Mouse (Mus musculus) right cerebral cortex, postnatal 36 days (tissue): Measurements from ENCODE around the gene Kiss1r.
"Not testable (repeated sequence)": the region's sequence is repeated elsewhere in the genome, so short reads cannot be mapped to it uniquely, and the experiment has no call there.

Source experiments
- DNase-seq, 2 experiments: peaks; one replicate each; pipeline ENCODE4 v3.0.0; 2022; ENCODE audit warnings: low spot score in 2 of 2, mixed read lengths in 1 of 2

The Kiss1r gene

GRCm38 (mm10) chr10:79940749-79941148 lies 24.0 kb downstream of the Kiss1r start:
- no peak for DNase-seq

DNA sequence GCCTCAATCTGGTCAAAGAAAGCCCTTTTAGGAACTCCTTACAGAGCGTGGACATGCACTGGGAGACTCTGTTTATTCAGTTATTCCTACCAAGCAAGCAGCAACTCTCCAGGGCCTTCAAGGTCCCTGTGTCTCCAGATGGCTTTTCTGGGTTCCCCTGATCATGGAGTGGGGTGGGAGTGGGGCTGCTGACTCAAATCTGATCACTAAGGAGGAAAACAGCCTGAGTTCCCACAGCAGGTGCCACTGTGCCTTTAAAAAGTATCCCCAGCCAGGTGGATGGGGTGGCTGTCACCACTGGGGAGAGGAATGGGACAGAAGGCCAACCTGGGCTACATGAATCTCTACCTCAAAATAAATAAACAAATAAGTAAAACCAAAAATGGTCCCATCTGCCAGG lies 26.2 kb downstream of the Kiss1r start:
- DNase-seq: no peak

DNA sequence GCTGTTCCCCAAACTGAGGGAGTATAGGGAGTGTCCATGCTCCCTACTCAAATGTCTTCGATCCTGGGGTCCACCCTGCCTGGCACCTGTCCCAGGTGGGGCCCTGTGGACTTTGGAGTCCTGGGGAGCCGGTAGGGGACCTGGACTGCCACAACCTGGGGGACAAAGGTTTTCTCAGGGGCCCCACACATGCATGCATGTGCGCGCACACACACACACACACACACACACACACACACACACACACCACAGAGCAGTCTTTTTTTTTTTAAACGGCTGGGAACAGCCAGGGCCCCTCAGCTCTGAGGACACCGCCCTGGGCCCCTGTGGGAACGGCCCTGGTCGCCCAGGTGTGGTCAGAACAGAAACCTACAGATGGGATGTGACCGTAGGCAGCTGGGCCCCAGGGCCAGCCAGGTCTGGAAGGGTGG lies 26.7 kb downstream of the Kiss1r start:
- no peak for DNase-seq

DNA sequence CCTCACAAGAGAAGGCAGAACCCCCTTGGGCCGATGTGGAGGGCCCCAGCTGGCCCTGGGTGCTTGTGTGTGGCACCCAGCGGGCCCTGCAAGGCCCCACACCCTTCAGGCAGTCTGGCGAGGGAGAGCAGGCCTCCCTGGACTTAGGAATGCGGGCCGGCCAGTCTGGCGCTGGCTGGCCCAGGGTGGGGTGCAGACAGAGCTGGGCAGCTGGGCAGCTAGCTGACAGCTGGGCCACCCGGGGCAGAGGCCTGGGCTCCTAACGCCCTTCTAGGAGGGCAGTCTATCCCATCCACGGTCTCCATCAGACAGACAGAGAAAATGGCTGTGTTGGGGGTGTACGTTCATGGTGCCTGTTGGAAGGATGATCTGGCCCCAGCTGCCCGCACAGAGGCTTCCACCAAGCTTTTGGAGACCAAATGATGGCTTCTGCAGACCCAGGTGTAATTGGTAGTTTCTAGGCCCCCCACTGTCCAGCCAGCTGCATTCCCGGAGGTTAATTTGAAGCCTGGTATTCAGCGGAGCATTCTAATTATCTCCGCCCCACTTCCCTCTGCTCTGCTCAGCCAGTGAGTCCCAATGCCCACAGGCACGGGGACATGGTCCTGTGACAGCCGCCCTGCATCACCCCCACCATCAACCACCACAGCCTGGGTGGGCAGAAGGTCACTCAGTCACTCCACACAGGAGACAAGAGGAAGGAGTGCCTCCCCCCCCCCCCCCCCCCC lies 28.9 kb downstream of the Kiss1r start:
- no peak for DNase-seq

DNA sequence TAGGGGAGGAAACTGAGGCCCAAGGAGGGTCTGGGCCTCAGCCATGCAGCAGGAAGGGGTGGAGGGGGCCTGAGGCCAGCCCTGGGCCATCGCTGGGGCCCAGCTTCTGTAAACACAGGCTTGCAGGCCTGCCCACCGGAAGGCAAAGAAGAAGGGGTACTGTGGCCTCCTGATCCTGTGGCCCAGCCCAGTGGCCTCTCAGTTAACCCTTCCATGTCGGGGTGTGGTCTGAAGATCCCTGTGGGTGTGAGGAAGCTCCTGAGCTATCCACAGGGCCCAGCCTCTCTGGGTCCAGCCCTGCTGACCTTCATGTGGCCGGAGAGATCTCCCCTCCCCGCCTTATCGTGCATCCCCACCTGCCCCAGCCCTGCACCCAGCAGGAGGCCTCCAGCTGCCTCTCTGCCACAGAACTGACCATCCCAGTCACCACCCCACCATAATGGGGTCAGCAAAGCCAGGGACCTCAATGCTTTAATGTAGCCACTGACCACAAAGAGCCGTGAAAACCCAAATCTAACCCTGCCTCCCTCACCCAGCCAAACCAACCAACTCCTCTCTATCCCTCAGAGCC lies 30.1 kb downstream of the Kiss1r start:
- no peak for DNase-seq

DNA sequence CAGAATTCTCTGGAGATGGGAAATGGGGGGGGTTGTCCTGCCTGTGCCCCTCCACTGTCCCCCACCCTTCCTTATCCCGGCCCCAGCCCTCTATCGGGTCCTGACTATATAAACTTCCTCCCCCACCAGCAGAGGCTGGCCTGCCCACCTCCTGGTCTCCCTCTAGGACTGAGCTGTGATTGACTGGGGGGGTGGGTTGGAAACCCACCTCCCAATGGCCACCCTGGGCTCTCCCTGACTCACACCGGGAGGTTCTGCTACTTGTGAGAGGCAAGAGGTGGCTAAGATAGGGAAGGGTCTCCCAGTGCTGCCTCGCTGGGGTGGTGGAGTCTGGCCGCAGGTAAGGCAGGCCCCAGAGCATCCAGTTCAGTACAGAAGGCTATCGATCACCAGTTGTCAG lies 30.7 kb downstream of the Kiss1r start:
- DNase-seq: no peak

DNA sequence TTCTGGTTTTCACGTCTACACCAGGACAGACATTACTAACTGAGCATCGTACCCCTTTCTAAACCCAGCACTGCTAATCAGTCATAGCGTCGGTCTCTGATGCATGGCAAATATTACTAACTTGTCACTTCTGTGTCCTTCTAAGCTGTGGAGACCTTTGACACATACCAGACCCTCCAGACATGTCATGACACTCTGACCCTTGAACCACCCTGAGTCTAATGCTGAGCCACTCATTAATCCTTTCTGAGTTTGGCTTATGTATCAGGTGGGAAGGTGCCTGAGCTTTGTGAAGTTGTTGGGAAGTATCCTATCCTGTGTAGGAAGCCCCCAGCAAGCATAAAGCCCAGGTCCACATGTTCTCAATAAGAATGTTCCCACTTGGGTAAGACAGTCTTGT lies 33.1 kb downstream of the Kiss1r start:
- no peak for DNase-seq

GRCm38 (mm10) chr10:79950661-79951060 lies 33.9 kb downstream of the Kiss1r start:
- no peak for DNase-seq

DNA sequence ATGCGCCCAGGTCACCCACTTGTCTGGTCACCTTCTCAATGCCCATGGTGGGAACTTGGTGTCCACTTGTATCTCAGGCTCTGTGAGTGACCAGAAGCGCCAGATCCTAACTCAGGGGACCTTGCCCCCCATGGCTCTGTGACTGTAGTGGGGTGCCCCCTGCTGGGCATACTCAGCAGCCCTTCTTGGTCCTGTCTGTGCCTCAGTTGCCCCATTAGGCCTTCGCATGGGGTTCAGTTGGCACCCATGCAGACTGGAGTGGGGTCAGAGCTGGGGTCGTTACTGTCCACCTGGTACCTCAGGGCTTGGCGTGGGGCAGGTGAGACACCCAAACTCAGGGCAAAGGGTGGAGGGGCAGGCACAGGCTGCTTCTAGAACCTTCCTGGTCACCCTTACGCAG lies 37.2 kb downstream of the Kiss1r start:
- DNase-seq: no peak

- no peak for DNase-seq
These were observed 38.9 kb downstream of the Kiss1r start for GRCm38 (mm10) chr10:79955691-79956090.

- DNase-seq: no peak
These were observed 39.9 kb downstream of the Kiss1r start for GRCm38 (mm10) chr10:79956643-79957154.

- peak in 1 of 2 experiments; percentile 52 for DNase-seq
These were observed 41.5 kb downstream of the Kiss1r start for GRCm38 (mm10) chr10:79958140-79958816.

GRCm38 (mm10) chr10:79959412-79959811 lies 42.6 kb downstream of the Kiss1r start:
- DNase-seq: not testable (repeated sequence)

DNA sequence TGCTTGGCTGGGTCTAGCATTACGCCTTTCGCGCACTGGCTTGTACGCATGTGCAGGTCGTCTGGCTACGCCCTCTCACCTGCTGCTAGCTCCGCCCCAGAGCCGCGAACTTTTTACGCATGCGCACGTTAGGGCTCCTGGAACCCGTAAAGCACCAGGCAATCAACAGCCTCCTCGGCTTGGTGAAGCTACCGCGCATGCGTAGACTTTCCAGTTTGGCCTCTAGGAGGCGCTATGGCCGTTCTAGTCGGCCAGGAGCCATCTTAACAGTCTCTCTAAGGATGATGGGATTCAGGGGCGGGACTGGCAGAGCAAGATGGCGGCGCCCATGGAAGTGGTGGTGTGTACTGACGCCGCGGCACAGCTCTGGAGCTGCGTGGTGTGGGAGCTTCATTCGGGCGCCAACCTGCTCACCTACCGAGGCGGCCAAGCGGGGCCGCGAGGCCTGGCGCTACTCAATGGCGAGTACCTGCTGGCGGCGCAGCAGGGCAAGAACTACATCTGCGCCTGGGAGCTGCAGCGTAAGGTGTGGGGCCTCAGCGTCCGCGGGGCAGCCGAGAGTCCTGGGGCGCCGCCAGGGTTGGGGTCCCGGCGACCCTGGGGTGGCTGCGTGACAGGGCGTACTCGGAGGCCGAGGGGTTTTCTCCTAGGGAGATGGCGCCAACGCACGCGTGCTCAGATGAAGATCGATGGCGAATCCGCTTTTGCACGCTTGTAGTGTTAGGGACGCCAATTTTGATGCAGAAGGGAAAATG lies 43.3 kb downstream of the Kiss1r start, which contains the start of gene Wdr18:
Wdr18 (plus strand) TSS at position 306 of the 755 bp plus-strand sequence.
- peak; percentile 99 to 100 for DNase-seq

DNA sequence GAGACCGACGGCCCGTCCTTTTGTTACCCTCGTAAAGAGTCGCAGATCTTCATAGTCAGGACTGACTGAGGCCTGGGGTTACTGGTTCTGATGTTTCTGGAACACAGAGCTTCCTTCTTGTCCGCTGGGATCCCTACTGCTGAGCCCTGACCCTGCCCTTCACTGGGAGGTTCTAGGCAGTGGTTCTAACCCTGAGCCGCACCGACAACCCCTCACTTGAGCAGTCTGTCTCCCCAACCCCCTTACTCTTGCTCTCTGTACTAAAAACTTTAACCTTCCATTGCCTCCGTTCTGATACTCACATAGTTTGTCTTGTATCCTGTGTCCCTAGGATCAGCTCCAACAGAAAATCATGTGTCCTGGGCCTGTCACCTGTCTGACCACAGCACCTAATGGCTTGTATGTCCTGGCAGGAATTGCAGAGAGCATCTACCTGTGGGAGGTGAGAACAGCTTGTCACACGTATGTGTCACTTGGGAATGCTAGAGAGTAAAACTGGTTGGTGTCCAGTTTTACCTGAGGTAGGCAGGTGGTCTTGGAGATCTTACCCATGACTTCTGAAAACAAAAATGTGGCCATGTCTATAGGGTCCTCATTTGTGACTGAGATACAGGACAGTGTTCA lies 44.0 kb downstream of the Kiss1r start:
- no peak for DNase-seq

DNA sequence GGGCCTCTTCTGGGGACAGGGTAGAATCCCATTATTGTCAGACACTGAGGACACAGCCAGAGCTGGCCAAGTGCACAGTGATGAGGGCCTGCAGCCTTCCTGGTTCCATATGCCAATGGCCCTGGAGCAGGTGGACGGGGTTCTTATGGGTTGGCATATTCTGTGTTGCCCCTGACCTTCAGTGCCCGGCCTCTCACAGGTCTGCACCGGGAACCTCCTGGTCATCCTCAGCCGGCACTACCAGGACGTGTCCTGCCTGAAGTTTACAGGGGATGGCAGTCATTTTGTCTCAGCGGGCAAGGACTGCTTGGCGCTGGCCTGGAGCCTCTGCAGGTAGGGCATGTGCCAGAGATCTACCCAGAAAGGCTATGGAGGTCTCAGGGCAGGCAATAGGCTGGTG lies 48.0 kb downstream of the Kiss1r start:
- DNase-seq: no peak

DNA sequence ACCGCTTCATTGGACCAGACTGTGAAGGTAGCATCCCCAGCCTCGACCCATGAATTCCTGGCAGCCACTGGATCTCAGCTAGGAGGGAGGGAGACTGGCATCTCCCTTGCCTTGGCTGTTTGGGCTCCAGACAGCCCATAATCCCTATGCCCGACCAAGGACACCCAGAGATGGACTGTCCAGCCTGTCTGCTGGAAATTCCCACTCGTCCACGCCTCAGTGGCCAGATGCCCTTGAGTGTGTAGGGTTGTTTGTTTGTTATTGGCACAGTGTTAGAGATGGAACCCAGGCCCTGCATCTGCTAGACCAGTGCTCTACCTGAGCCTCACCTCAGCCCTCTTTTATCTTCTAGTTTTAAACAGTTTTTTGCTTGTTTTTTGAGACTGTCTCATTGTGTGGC lies 48.6 kb downstream of the Kiss1r start:
- DNase-seq: no peak

DNA sequence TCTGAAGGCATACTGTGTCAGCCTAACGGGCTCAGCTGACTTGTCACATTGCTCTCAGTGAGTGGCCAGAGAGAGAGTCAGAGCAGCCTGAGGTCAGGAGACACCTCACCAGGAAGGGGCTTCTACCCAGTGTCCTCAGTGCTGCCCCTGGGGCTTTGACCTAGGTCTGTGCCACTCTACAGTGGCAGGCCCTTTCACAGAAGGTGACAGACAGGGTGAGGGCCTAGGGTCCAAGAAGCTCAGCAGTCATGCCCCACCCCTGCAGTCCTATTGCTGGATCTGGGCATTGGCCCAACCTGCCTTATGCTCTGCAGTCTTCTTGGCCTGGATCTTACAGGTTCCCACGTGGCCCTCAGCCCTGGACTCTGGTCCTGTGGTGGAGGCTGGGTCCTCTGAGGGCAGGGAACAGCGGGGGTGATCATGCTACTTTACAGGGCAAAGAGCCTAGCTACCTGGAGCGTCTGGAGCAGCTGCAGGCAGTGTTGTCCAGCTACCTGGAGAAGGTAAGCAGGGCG lies 50.2 kb downstream of the Kiss1r start:
- DNase-seq: no peak

- DNase-seq: no peak
These were observed 51.4 kb downstream of the Kiss1r start for GRCm38 (mm10) chr10:79968181-79968580.

DNA sequence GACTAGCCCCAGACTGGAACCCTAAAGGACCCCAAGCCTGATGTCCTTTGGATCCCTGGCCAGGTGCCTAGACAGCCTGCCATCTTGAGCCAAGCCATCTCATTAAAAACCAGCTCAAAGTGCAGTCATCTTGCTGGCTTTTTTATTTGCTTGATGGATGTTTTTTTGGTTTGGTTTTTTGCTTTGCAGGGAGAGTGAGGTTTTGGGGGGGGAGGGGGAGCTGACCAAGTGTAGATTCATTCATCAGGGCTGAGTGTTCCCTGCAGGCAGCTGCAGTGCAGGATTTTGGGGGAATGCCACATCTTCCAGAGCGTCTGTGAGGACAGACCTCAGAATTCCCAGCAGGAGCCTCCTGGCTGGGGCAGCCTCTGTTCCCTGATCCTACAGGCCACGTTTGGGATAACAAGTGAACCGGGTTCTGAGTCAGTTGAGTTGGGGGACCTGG lies 52.4 kb downstream of the Kiss1r start:
- DNase-seq: no peak
